Mouse (Mus musculus) limb, embryonic 11.5 days (tissue): Measurements from ENCODE around the gene Rogdi. TPM values are rescaled to one million over a fixed set of nuclear protein-coding genes. Genes with fewer than 3 reads are reported as not detected.

Experiments used
- ATAC-seq: fragments of 200-750 bp; cut with Nextera tagmentation; 2 replicates; pipeline ENCODE4 v1.8.0; 2017; ENCODE audit warnings: low read depth; ENCODE audit not compliant: insufficient number of reproducible peaks, low FRiP score, low TSS enrichment
- DNase-seq: peaks from one replicate; pipeline ENCODE4 v3.0.0-alpha.2; 2015; ENCODE audit warnings: low spot score
- H3K27ac ChIP-seq: fragments of 300-500 bp; sonication (generic); replicated peaks from 2 replicates; pipeline ENCODE4 v1.5.1; 2014; ENCODE audit warnings: low read depth, mild to moderate bottlenecking, low read length
- H3K27me3 ChIP-seq: fragments of 300-500 bp; sonication (generic); 2 replicates; pipeline ENCODE4 v1.6.1; 2014; ENCODE audit warnings: mild to moderate bottlenecking, low read length, mixed read lengths; ENCODE audit not compliant: control insufficient read depth, insufficient read depth
- H3K36me3 ChIP-seq: fragments of 300-500 bp; sonication (generic); 2 replicates; pipeline ENCODE4 v1.6.1; 2014; ENCODE audit warnings: mild to moderate bottlenecking, low read length, moderate library complexity, mixed read lengths; ENCODE audit not compliant: control insufficient read depth, insufficient read depth
- H3K4me1 ChIP-seq: fragments of 300-500 bp; sonication (generic); 2 replicates; pipeline ENCODE4 v1.6.1; 2014; ENCODE audit warnings: low read length, mixed read lengths; ENCODE audit not compliant: control insufficient read depth, insufficient read depth
- H3K4me2 ChIP-seq: fragments of 300-500 bp; sonication (generic); 2 replicates; pipeline ENCODE4 v1.6.1; 2014; ENCODE audit warnings: low read depth, mild to moderate bottlenecking, moderate library complexity; ENCODE audit not compliant: severe bottlenecking
- H3K4me3 ChIP-seq: fragments of 300-500 bp; sonication (generic); 2 replicates; pipeline ENCODE4 v1.5.1; 2014; ENCODE audit warnings: low read depth, low read length
- H3K9ac ChIP-seq: fragments of 300-500 bp; sonication (generic); 2 replicates; pipeline ENCODE4 v1.6.1; 2014; ENCODE audit warnings: mild to moderate bottlenecking, low read length
- H3K9me3 ChIP-seq: fragments of 300-500 bp; sonication (generic); 2 replicates; pipeline ENCODE4 v1.6.1; 2016; ENCODE audit warnings: low read length; ENCODE audit not compliant: control insufficient read depth
- WGBS: fragments of 180-500 bp; shearing (Covaris S2); extraction: QIAGEN DNeasy Blood & Tissue Kit; methylation state at CpG from one replicate; pipeline ENCODE4 v1.1.7; 2014; 5-methylcytosine and 5-hydroxymethylcytosine counted together
- polyA plus RNA-seq: library from polyadenylated mRNA; unstranded; fragments of >200 nt; fragmentation: Nextera tagmentation; extraction: Ambion mirVana; gene quantifications from 2 replicates; pipeline ENCODE4 v1.2.1, GENCODE M21; 2014

Rogdi gene
- polyA plus RNA-seq, result 67.7 and 70.8 TPM in 2 replicates

DNA sequence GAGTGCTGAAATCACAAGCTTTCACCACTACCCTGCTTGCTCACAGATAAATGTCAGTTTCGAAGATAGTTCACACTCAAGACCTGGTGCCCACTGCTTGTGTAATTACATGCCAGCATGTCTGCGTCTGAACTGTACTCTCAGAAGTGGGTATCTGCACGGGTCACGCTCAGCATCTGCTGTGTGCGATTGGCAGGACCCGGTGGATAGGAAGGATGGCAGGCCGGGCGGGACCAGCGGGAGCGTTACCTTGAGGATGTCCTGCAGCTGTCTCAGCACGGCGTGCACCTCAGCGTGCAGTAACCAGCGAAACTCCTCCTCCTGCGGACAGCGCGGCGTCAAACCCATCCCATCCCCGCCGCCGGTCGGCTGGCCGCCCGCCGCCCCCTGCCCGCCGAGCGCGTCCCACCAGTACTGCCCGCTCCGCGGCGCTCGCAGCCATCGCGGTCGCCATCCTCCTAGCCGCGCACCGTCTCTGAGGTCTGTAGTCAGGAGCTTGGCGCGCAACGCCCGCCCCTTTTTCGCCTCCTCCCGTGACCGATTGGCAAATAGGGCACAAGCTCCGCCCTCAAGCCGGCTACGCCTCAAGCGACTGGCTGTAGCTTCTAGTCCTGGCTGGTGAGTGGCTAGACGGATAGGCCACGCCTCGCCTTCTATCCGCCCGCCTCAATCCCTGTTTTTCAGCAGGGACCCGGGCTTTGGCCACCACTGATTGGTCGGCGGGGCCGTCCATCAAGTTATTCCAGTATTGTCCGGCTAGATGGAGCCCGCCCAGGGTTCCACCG is at the start of gene Rogdi:
Gene Rogdi (minus strand): TSS at position 500 of the 785 bp plus-strand sequence.
- under 1% methylated on average over 62 of the region's 63 CpGs for WGBS
- peak within 1 kb of the TSS; percentile 71 for H3K4me2 ChIP-seq
- H3K9me3 ChIP-seq, result no peaks in the 10 kb centered on the region
- no peak within 1 kb of the TSS for H3K27ac ChIP-seq
- H3K4me1 ChIP-seq, result peaks cover 9% of the 10 kb centered on the region
- H3K4me3 ChIP-seq, result peak within 1 kb of the TSS; percentile 59
- no peaks in the 10 kb centered on the region for H3K27me3 ChIP-seq
- peak; percentile 100 for DNase-seq
- peaks cover 17% of the 10 kb centered on the region for H3K36me3 ChIP-seq
- peak; percentile 99 for ATAC-seq
- peak within 1 kb of the TSS; percentile 67 for H3K9ac ChIP-seq

DNA sequence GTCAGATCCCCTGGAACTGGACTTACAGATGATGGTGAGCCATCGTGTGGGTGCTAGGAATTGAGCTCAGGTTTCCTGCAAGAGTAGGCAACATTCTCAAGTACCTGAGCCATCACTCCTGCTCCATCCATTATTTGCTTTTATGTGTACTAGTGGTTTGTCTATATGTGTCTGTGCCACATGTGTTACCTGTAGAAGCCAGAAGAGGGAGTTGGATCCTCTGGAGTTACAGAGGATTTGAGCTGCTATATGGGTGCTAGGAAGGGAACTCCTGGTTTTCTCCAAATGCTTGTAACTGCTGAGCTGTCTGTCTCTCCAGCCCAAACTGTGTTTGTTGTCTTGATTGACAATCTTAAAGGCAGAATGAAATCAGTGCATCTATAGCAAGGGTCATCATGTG is 44.8 kb upstream of the Rogdi start:
- WGBS, result 76% methylated on average over 1 of the region's 1 CpGs
- Histone ChIP-seq H3K4me2 (no peak overlapping the region), H3K9me3 (no peaks in the 10 kb centered on the region), H3K4me1 (no peaks in the 10 kb centered on the region), H3K4me3 (no peak overlapping the region), H3K36me3 (peaks cover 2% of the 10 kb centered on the region; the same call in 1 of the 2 replicates), H3K9ac (no peak overlapping the region), H3K27me3 (no peaks in the 10 kb centered on the region), H3K27ac (no peak overlapping the region)
- no peak for DNase-seq
- ATAC-seq, result no peak

DNA sequence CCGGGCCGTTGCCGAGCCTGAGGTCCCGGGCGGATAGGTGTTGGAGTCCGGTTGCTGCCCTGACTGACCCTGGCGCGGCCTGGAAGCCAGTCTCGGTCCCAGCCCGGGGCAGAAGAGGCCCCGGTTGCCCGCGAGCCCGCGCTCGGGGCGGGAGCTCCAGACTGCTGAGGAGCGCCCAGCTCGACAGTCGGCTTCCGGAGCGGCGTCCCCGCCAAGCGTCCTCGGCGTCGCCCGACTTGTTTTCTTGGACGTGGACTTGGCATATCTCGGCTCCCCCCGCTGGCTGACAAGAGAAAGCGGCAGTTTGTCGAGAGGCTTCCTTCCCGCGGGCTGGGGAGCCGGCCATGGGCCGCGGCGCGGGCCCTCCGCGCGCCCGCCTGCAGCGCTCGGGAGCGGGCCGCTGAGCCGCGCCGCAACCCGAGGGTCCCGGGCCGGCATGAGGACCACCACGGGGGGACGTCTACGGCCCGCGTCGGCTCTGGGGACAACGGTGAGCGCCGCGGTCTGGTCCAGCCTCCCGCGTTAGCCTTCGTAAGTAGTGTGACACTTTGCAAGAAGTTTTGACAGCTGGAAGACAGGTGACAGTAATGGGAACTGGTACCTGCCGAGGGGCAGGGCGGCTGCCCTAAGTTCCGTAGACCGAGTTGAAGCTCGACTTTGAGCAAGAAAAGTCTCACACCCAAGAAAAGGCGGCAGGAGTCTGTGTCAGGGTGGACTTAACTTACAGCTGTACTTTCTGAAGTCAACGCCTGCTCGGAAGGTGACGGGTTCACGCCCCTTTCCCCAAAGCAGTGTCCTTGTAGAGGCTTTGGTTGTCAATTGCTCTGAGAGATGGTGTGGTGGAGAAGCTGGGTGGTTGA is 37.1 kb upstream of the Rogdi start:
- ATAC-seq (peak; percentile 81), DNase-seq (peak; percentile 72)
- Histone ChIP-seq H3K9me3 (no peaks in the 10 kb centered on the region), H3K27ac (peak overlapping the region; percentile 85), H3K4me1 (peaks cover 4% of the 10 kb centered on the region; the same call in 1 of the 2 replicates), H3K4me3 (peak overlapping the region; percentile 88), H3K4me2 (peak overlapping the region; percentile 79), H3K27me3 (no peaks in the 10 kb centered on the region), H3K9ac (peak overlapping the region; percentile 77), H3K36me3 (peaks cover 5% of the 10 kb centered on the region; the same call in 1 of the 2 replicates)
- WGBS, result under 1% methylated on average over 77 of the region's 78 CpGs

DNA sequence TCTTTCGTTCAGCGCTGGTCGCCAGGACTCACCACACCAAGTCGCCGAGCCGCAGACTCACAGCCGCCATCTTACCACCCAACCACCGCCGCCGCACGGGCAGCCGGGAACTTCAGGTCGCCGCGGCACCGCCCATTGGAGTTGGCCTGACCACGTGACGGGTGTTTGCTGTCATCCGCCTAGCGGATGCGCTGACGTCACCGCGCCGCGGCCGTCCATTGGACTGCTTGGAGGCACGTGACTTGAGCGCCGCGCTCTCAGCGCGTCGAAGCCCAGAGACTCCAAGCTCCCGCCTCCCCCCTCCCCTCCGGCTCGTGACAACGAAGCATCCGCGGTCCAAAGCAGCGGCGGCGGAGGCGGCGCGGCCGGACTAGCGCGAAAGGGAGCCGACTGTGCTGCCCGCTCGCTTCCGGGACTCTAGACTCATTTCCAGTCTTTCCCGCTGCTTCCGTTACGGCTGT is 36.5 kb upstream of the Rogdi start, which contains the start of the genes Glyr1 and Ubn1:
Gene Glyr1 (minus strand): TSS at position 90 of the 461 bp plus-strand sequence.
Gene Ubn1 (plus strand): TSS at position 284 of the 461 bp plus-strand sequence.
- Histone ChIP-seq H3K27ac (peak within 1 kb of the TSS; percentile 85), H3K9ac (peak within 1 kb of the TSS; percentile 92), H3K27me3 (no peaks in the 10 kb centered on the region), H3K4me3 (peak within 1 kb of the TSS; percentile 88), H3K36me3 (peaks cover 7% of the 10 kb centered on the region; the same call in 1 of the 2 replicates), H3K4me2 (peak within 1 kb of the TSS; percentile 86), H3K4me1 (peaks cover 4% of the 10 kb centered on the region; the same call in 1 of the 2 replicates), H3K9me3 (no peaks in the 10 kb centered on the region)
- peak; percentile 99 for ATAC-seq
- under 1% methylated on average over 55 of the region's 56 CpGs for WGBS
- DNase-seq, result peak; percentile 99

DNA sequence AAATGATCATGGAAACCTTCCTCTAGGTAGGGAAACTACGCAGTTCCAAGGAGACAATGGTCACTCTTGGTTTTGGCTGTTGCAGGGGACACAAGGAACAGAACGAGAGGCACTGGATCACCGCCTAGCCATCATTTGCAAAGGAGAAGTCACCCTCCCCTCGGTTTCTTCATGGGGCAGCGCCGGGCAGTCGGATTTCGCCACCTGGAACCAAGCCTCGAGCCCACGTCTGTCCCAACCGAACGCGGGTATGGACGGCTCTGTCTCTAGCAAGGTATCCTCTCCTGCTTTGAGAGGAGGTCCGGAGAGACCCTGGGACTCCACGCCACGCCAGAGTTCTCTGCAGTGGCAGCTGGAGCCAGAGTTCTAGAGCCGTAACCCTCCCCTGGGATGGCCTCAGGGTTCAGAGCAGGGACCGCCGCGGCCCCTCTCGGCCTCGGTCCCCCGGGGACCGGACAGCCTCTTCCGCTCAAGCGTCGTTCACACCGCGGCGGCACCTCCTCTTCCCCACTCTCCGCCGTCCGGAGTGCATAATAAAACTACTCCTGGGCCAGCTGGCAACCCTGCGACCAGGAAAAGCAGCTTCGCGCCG is 35.9 kb upstream of the Rogdi start:
- DNase-seq, result no peak
- Histone ChIP-seq H3K27me3 (no peaks in the 10 kb centered on the region), H3K36me3 (peaks cover 9% of the 10 kb centered on the region), H3K4me2 (peak overlapping the region; percentile 86), H3K4me3 (peak overlapping the region; percentile 88), H3K4me1 (peaks cover 4% of the 10 kb centered on the region; the same call in 1 of the 2 replicates), H3K9ac (peak overlapping the region; percentile 92), H3K27ac (peak overlapping the region; percentile 65; the same call in 1 of the 2 replicates), H3K9me3 (no peaks in the 10 kb centered on the region)
- WGBS, result 0% methylated on average over 38 of the region's 38 CpGs
- peak; percentile 53; the same call in 1 of the 2 replicates for ATAC-seq

DNA sequence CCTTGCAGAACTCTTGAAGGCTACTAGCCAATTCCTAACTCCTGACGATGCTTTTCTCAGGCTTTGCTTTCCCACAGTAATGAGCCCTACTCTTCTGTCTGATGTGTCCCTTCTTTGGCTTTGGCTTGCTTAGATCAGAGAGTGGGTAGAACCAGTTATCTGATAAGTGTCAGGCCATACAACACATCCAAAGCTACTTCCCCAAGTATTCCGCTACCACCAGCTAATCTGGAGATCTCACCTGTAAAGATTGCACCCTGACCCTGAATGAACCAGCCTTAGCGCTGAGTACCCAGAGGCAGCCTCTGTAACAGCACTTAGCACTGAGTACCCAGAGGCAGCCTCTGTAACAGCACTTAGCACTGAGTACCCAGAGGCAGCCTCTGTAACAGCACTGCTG is 32.0 kb upstream of the Rogdi start:
- WGBS, result 96% methylated on average over 3 of the region's 3 CpGs
- no peak overlapping the region for H3K4me2 ChIP-seq
- H3K27ac ChIP-seq, result no peak overlapping the region
- DNase-seq (no peak), ATAC-seq (no peak)
- H3K4me3 ChIP-seq, result no peak overlapping the region
- H3K9me3 ChIP-seq, result no peaks in the 10 kb centered on the region
- peaks cover 4% of the 10 kb centered on the region; the same call in 1 of the 2 replicates for H3K4me1 ChIP-seq
- no peak overlapping the region for H3K9ac ChIP-seq
- peaks cover 14% of the 10 kb centered on the region for H3K36me3 ChIP-seq
- no peaks in the 10 kb centered on the region for H3K27me3 ChIP-seq

DNA sequence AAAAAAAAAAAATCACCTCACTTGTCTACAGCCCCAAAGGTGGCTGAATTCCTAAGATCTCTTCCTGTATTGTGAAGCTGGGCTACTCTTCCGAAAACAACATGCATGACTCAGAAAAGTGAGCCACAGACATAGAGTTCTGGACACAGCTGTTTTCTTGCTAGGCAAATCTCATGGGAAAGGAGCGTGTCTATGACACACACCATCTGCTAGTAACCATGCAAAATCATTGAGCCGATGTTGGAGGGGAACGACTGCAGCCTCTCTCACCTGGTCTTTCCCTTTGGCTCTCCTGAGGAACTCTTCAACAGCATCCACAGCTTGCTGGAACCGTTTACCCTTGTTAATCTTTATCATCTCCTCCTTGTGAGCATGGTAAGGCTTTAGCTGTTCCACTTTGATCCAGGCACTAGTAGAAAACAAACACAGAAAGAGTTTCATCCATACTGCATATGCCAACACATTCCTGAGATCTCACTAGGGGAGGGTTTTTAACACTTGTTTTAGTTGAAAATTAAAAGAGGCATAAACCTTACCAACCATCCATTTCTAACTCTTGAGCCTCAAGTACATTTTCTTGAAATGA is 23.4 kb upstream of the Rogdi start:
- no peak overlapping the region for H3K4me2 ChIP-seq
- peaks cover 44% of the 10 kb centered on the region for H3K36me3 ChIP-seq
- no peak for DNase-seq
- H3K4me3 ChIP-seq, result no peak overlapping the region
- H3K9me3 ChIP-seq, result no peaks in the 10 kb centered on the region
- no peak overlapping the region for H3K9ac ChIP-seq
- no peak overlapping the region for H3K27ac ChIP-seq
- no peak for ATAC-seq
- 93% methylated on average over 5 of the region's 5 CpGs for WGBS
- no peaks in the 10 kb centered on the region for H3K4me1 ChIP-seq
- no peaks in the 10 kb centered on the region for H3K27me3 ChIP-seq
